Mouse (Mus musculus): ENCODE data around the gene Lgals4. TPM values are rescaled to one million over a fixed set of nuclear protein-coding genes. Genes with fewer than 3 reads are reported as not detected.
A peak's percentile ranks its signal among the peaks of the same experiment; 100 is the strongest.

Lgals4 gene
- total RNA-seq, 2 experiments from 2014 or later, result 2.6 to 7.3 TPM

GRCm38 (mm10) chr7:28863540-28863939, 29.9 kb downstream of the Lgals4 start, which contains the start of gene Lgals7:
Gene Lgals7 (plus strand): TSS chr7:28863853.
- Histone ChIP-seq H3K27ac (no peak within 1 kb of the TSS), H3K4me3 (no peak within 1 kb of the TSS)
- DNase-seq, result no peak
- intact Hi-C loops (cut with DNase I), result no loop called here
- TF ChIP-seq CTCF (IDR thresholded peaks at IDR 0.05), result no peak

GRCm38 (mm10) chr7:28864288-28864750, 30.7 kb downstream of the Lgals4 start:
- no peak for TF ChIP-seq CTCF (IDR thresholded peaks at IDR 0.05)
- Histone ChIP-seq H3K4me3 (no peak overlapping the region), H3K27ac (no peak overlapping the region)
- intact Hi-C loops (cut with DNase I), result no loop called here
- DNase-seq, result no peak

- intact Hi-C loops (cut with DNase I), result loop anchor here (1.0 to 5.0 kb wide), 2 partner anchors 38 to 64 kb away; partner anchors contain the start of gene Ech1
- TF ChIP-seq CTCF (IDR thresholded peaks at IDR 0.05), result 0 out of 2 replicates have a peak, but pooled peaks have one; percentile 2
These were observed 32.0 kb downstream of the Lgals4 start for GRCm38 (mm10) chr7:28865481-28866300.

GRCm38 (mm10) chr7:28866769-28867507, 33.3 kb downstream of the Lgals4 start:
- intact Hi-C loops (cut with DNase I), result loop anchor here (1.0 to 5.0 kb wide), 3 partner anchors 40 to 87 kb away; partner anchors contain the start of gene Ech1
- H3K27ac ChIP-seq, result peak overlapping the region; percentile 87
- DNase-seq, result no peak
- no peak for TF ChIP-seq CTCF (IDR thresholded peaks at IDR 0.05)
- peak overlapping the region; percentile 68 for H3K4me3 ChIP-seq

More at GRCm38 (mm10) chr7:28865481-28866300, 32.0 kb downstream of the Lgals4 start:
- H3K4me3 ChIP-seq, result peak overlapping the region; percentile 54
- peak overlapping the region; percentile 61 for H3K27ac ChIP-seq
- DNase-seq, result peak; percentile 85

- Histone ChIP-seq H3K27ac (peak overlapping the region; percentile 87), H3K4me3 (peak overlapping the region; percentile 68)
- DNase-seq, result peak; percentile 84
- peak; percentile 78 for TF ChIP-seq CTCF (IDR thresholded peaks at IDR 0.05)
- intact Hi-C loops (cut with DNase I), result loop anchor here (1.0 to 5.0 kb wide), 3 partner anchors 40 to 87 kb away; partner anchors contain the start of gene Ech1
These were observed 34.1 kb downstream of the Lgals4 start for GRCm38 (mm10) chr7:28867508-28868340.

- intact Hi-C loops (cut with DNase I), result no loop called here
- DNase-seq, result no peak
- no peak for TF ChIP-seq CTCF (IDR thresholded peaks at IDR 0.05)
- Histone ChIP-seq H3K4me3 (no peak overlapping the region), H3K27ac (no peak overlapping the region)
These were observed 37.4 kb downstream of the Lgals4 start for GRCm38 (mm10) chr7:28870901-28871664.

- intact Hi-C loops (cut with DNase I), result no loop called here
- no peak for DNase-seq
- no peak for TF ChIP-seq CTCF (IDR thresholded peaks at IDR 0.05)
- H3K27ac ChIP-seq, result no peak overlapping the region
- H3K4me3 ChIP-seq, result no peak overlapping the region
These were observed 40.9 kb downstream of the Lgals4 start for GRCm38 (mm10) chr7:28874565-28874964.

- no peak for DNase-seq
- TF ChIP-seq CTCF (IDR thresholded peaks at IDR 0.05), result no peak
- intact Hi-C loops (cut with DNase I), result no loop called here
These were observed 42.4 kb downstream of the Lgals4 start for GRCm38 (mm10) chr7:28876099-28876498.

GRCm38 (mm10) chr7:28877155-28877554, 43.5 kb downstream of the Lgals4 start:
- no peak for TF ChIP-seq CTCF (IDR thresholded peaks at IDR 0.05)
- no peak for DNase-seq
- intact Hi-C loops (cut with DNase I), result no loop called here

More at GRCm38 (mm10) chr7:28876099-28876498, 42.4 kb downstream of the Lgals4 start:
- H3K4me3 ChIP-seq, result no peak overlapping the region
- no peak overlapping the region for H3K27ac ChIP-seq

GRCm38 (mm10) chr7:28877856-28878255, 44.2 kb downstream of the Lgals4 start:
- TF ChIP-seq CTCF (IDR thresholded peaks at IDR 0.05), result no peak
- H3K4me3 ChIP-seq, result no peak overlapping the region
- DNase-seq, result peak; percentile 51
- peak overlapping the region; percentile 53 for H3K27ac ChIP-seq
- intact Hi-C loops (cut with DNase I), result no loop called here

More at GRCm38 (mm10) chr7:28877155-28877554, 43.5 kb downstream of the Lgals4 start:
- H3K4me3 ChIP-seq, result no peak overlapping the region
- peak overlapping the region; percentile 53 for H3K27ac ChIP-seq

- intact Hi-C loops (cut with DNase I), result no loop called here
- Histone ChIP-seq H3K27ac (no peak overlapping the region), H3K4me3 (no peak overlapping the region)
- DNase-seq, result no peak
- TF ChIP-seq CTCF (IDR thresholded peaks at IDR 0.05), result no peak
These were observed 46.0 kb downstream of the Lgals4 start for GRCm38 (mm10) chr7:28879606-28880005.
